Mouse (Mus musculus) midbrain, embryonic 12.5 days (tissue): ENCODE data around the gene Dkk1. TPM values are rescaled to one million over a fixed set of nuclear protein-coding genes. Genes with fewer than 3 reads are reported as not detected.

Source experiments
- ATAC-seq: fragments of 200-750 bp; cut with Nextera tagmentation; 2 replicates; pipeline ENCODE4 v1.8.0; 2017; ENCODE audit warnings: low read depth, moderate TSS enrichment, moderate library complexity; ENCODE audit not compliant: low FRiP score
- H3K27ac ChIP-seq: fragments of 300-500 bp; sonication (generic); replicated peaks from 2 replicates; pipeline ENCODE4 v1.5.1; 2016; ENCODE audit warnings: mild to moderate bottlenecking
- H3K27me3 ChIP-seq: fragments of 300-500 bp; sonication (generic); 2 replicates; pipeline ENCODE4 v1.6.1; 2016; ENCODE audit warnings: mild to moderate bottlenecking
- H3K36me3 ChIP-seq: fragments of 300-500 bp; sonication (generic); 2 replicates; pipeline ENCODE4 v1.6.1; 2016
- H3K4me1 ChIP-seq: fragments of 300-500 bp; sonication (generic); 2 replicates; pipeline ENCODE4 v1.6.1; 2016
- H3K4me2 ChIP-seq: fragments of 300-500 bp; sonication (generic); replicated peaks from 2 replicates; pipeline ENCODE4 v1.6.1; 2016; ENCODE audit warnings: mild to moderate bottlenecking, moderate library complexity
- H3K4me3 ChIP-seq: fragments of 300-500 bp; sonication (generic); 2 replicates; pipeline ENCODE4 v1.5.1; 2016; ENCODE audit warnings: mild to moderate bottlenecking
- H3K9ac ChIP-seq: fragments of 300-500 bp; sonication (generic); replicated peaks from 2 replicates; pipeline ENCODE4 v1.6.1; 2016; ENCODE audit warnings: mild to moderate bottlenecking, moderate library complexity
- H3K9me3 ChIP-seq: fragments of 300-500 bp; sonication (generic); 2 replicates; pipeline ENCODE4 v1.6.1; 2016; ENCODE audit warnings: mild to moderate bottlenecking
- WGBS: fragments of 180-500 bp; shearing (Covaris S2); methylation state at CpG from one replicate; pipeline ENCODE4 v1.1.7; 2016; 5-methylcytosine and 5-hydroxymethylcytosine counted together
- polyA plus RNA-seq: library from polyadenylated mRNA; unstranded; fragments of >200 nt; fragmentation: Nextera tagmentation; extraction: Ambion mirVana; gene quantifications from 2 replicates; pipeline ENCODE4 v1.2.1, GENCODE M21; 2016

The Dkk1 gene
- polyA plus RNA-seq, 1 experiment from 2014 or later = 5.2 TPM

GRCm38 (mm10) chr19:30516771-30517170 lies 32.7 kb downstream of the Dkk1 start:
- Histone ChIP-seq H3K4me2 (no peak overlapping the region), H3K9me3 (no peaks in the 10 kb centered on the region), H3K27ac (no peak overlapping the region), H3K4me1 (no peaks in the 10 kb centered on the region), H3K27me3 (no peaks in the 10 kb centered on the region), H3K36me3 (no peaks in the 10 kb centered on the region), H3K9ac (no peak overlapping the region), H3K4me3 (no peak overlapping the region)
- no peak for ATAC-seq
- WGBS = 69% methylated on average over 6 of the region's 6 CpGs

GRCm38 (mm10) chr19:30510481-30510880 lies 39.0 kb downstream of the Dkk1 start:
- H3K9me3 ChIP-seq = no peaks in the 10 kb centered on the region
- H3K4me3 ChIP-seq = no peak overlapping the region
- H3K27ac ChIP-seq = no peak overlapping the region
- H3K4me1 ChIP-seq = peaks cover 3% of the 10 kb centered on the region; the same call in 1 of the 2 replicates
- H3K4me2 ChIP-seq = no peak overlapping the region
- peaks cover 4% of the 10 kb centered on the region for H3K27me3 ChIP-seq
- H3K9ac ChIP-seq = no peak overlapping the region
- 84% methylated on average over 4 of the region's 4 CpGs for WGBS
- H3K36me3 ChIP-seq = no peaks in the 10 kb centered on the region
- no peak for ATAC-seq

- Histone ChIP-seq H3K4me2 (peak overlapping the region; percentile 23), H3K4me1 (peaks cover 7% of the 10 kb centered on the region; the same call in 1 of the 2 replicates), H3K9ac (no peak overlapping the region), H3K4me3 (no peak overlapping the region), H3K9me3 (no peaks in the 10 kb centered on the region), H3K27ac (no peak overlapping the region), H3K36me3 (no peaks in the 10 kb centered on the region), H3K27me3 (peaks cover 6% of the 10 kb centered on the region)
- no peak for ATAC-seq
- 3% methylated on average over 5 of the region's 5 CpGs for WGBS
These were observed 44.0 kb downstream of the Dkk1 start for GRCm38 (mm10) chr19:30505497-30505896.
